Comparison of ENCODE assay signal across 8 mouse cellular contexts in the genomic region with DNA sequence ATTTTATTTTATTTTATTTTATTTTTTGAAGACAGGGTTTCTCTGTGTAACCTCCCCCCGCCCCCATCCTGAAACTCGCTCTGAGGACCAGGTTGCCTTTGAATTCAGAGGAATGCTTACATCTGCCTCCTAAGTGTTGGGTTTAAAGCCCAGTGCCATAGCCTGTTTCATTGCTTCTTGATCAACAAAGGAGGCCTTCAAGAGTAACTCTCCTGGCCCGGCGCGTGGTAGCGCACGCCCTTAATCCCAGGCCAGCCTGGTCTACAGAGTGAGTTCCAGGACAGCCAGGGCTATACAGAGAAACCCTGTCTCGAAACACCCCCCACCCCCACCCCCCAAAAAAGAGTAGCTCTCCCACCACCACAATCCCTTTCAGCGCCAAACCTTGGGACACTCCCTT. TPM values are rescaled to one million over a fixed set of nuclear protein-coding genes. Genes with fewer than 3 reads are reported as not detected.
DNase-seq lines count a peak whose midpoint lies in the region; ATAC-seq and TF ChIP-seq lines count a peak whose summit lies in the region.
"Had no signal": no experiment of that assay in that cellular context is flagged by ENCODE, and none has a peak within 500 bp of the region (broad histone marks: within the 10 kb centered on the region; RNA-seq: fewer than 3 reads in every experiment).

No protein-coding gene starts in this region.

- ATAC-seq in heart, embryonic 14.5 days (ENCODE audit: insufficient number of reproducible peaks, insufficient read depth, low FRiP score, low read depth) = no peak
- ATAC-seq in lung, postnatal 0 days = no peak
- no peak for ATAC-seq in intestine, embryonic 16.5 days

- peaks cover 24 to 43% of the 10 kb centered on the region in 2 experiments for H3K4me1 ChIP-seq in heart, embryonic 14.5 days (ENCODE audit: control insufficient read depth in 2 of 2, insufficient read depth in 2 of 2, low read length in 2 of 2)
- peaks cover 13% of the 10 kb centered on the region; the same call in 1 of the 2 replicates for H3K4me1 ChIP-seq in lung, postnatal 0 days (ENCODE audit: insufficient read depth, low read depth, low read length)
- H3K4me1 ChIP-seq in intestine, embryonic 16.5 days (ENCODE audit: control insufficient read depth, insufficient read depth, low read length) = peaks cover 3% of the 10 kb centered on the region; the same call in 1 of the 2 replicates

- DNase-seq in heart, postnatal 4 days = no peak
- no peak for DNase-seq in lung, postnatal 0 days (ENCODE audit: low spot score)
- DNase-seq in lung, postnatal 14 days = no peak
- DNase-seq in left cerebral cortex, adult 8-10 months (ENCODE audit: low spot score in 2 of 2) = no peak
- DNase-seq in layer of hippocampus, adult 9-11 months = no peak
- DNase-seq: thymus, postnatal 25 days had no signal

- 63% methylated on average over 9 of the region's 9 CpGs for WGBS in heart, embryonic 14.5 days
- 83% methylated on average over 9 of the region's 9 CpGs for whole genome bisulfite sequencing in lung, postnatal 0 days
- WGBS in intestine, embryonic 16.5 days = 73% methylated on average over 9 of the region's 9 CpGs

- no peaks in the 10 kb centered on the region for H3K9me3 ChIP-seq in heart, embryonic 14.5 days (ENCODE audit: control insufficient read depth, low read length)
- no peaks in the 10 kb centered on the region for H3K9me3 ChIP-seq in lung, postnatal 0 days (ENCODE audit: low read length)
- no peaks in the 10 kb centered on the region for H3K9me3 ChIP-seq in intestine, embryonic 16.5 days (ENCODE audit: control insufficient read depth, low read length)

- H3K36me3 ChIP-seq in heart, embryonic 14.5 days (ENCODE audit: control insufficient read depth, insufficient read depth, low read length) = no peaks in the 10 kb centered on the region
- H3K36me3 ChIP-seq in lung, postnatal 0 days (ENCODE audit: insufficient read depth, low read length) = no peaks in the 10 kb centered on the region
- no peaks in the 10 kb centered on the region for H3K36me3 ChIP-seq in intestine, embryonic 16.5 days (ENCODE audit: control insufficient read depth, insufficient read depth, low read length)

- TF ChIP-seq EP300 in lung, postnatal 0 days (IDR thresholded peaks at IDR 0.05) = no peak

- TF ChIP-seq CTCF in lung, postnatal 0 days (IDR thresholded peaks at IDR 0.05) = no peak

- peak overlapping the region in 1 of 2 experiments; percentile 91; a peak in 2 of 4 replicates for H3K27ac ChIP-seq in heart, embryonic 14.5 days (replicated peaks in 1 of 2; ENCODE audit: control insufficient read depth in 1 of 2, insufficient read depth in 1 of 2, low read depth in 2 of 2, low read length in 2 of 2)
- H3K27ac ChIP-seq in lung, postnatal 0 days (ENCODE audit: low read length) = 0 out of 2 replicates have a peak overlapping the region, but pooled peaks have one; percentile 94
- no peak overlapping the region for H3K27ac ChIP-seq in intestine, embryonic 16.5 days (ENCODE audit: low read length)

- H3K9ac ChIP-seq in heart, embryonic 14.5 days (ENCODE audit: low read length) = peak overlapping the region; percentile 94
- no peak overlapping the region; the same call in 1 of the 2 replicates for H3K9ac ChIP-seq in lung, postnatal 0 days (replicated peaks; ENCODE audit: low read depth)
- no peak overlapping the region for H3K9ac ChIP-seq in intestine, embryonic 16.5 days (ENCODE audit: low read depth, low read length)

- H3K4me3 ChIP-seq in heart, embryonic 14.5 days (ENCODE audit: control insufficient read depth in 1 of 2, insufficient read depth in 1 of 2, low read depth in 1 of 2, low read length in 2 of 2) = peak overlapping the region in 1 of 2 experiments; percentile 69; a peak in 1 of 4 replicates
- H3K4me3 ChIP-seq in lung, postnatal 0 days (ENCODE audit: low read depth, low read length) = peak overlapping the region; percentile 65; the same call in 1 of the 2 replicates
- H3K4me3 ChIP-seq in intestine, embryonic 16.5 days (ENCODE audit: low read length) = peak overlapping the region; percentile 62

- no peaks in the 10 kb centered on the region for H3K27me3 ChIP-seq in heart, embryonic 14.5 days (ENCODE audit: control insufficient read depth, insufficient read depth, low read length)
- no peaks in the 10 kb centered on the region for H3K27me3 ChIP-seq in lung, postnatal 0 days (replicated peaks; ENCODE audit: insufficient read depth, low read length)
- no peaks in the 10 kb centered on the region for H3K27me3 ChIP-seq in intestine, embryonic 16.5 days (replicated peaks; ENCODE audit: control insufficient read depth, insufficient read depth, low read length)

- H3K4me2 ChIP-seq in heart, embryonic 14.5 days (ENCODE audit: low read length) = peak overlapping the region; percentile 77
- H3K4me2 ChIP-seq in lung, postnatal 0 days (replicated peaks; ENCODE audit: low read depth, low read length) = peak overlapping the region; percentile 81; the same call in 1 of the 2 replicates
- peak overlapping the region; percentile 94 for H3K4me2 ChIP-seq in intestine, embryonic 16.5 days (ENCODE audit: low read depth, low read length)

RNA-seq across cellular contexts. Expression of a gene that starts 4.2 kb away (rescaled TPM):
- 29.4 and 42.7 TPM in 2 replicates for polyA plus RNA-seq in heart, embryonic 14.5 days (2014; fragmentation: Nextera tagmentation; extraction: Ambion mirVana)
- total RNA-seq in heart, postnatal 4 days (2021) = 10 to 100 TPM; 50.7 to 73.3 TPM
- polyA plus RNA-seq in lung, postnatal 0 days (2015; fragmentation: Nextera tagmentation; extraction: Ambion mirVana) = 124 and 131 TPM in 2 replicates
- 50.3 and 55.5 TPM in 2 replicates for polyA plus RNA-seq in intestine, embryonic 16.5 days (2015; fragmentation: Nextera tagmentation; extraction: Ambion mirVana)
- total RNA-seq in left cerebral cortex, adult 8-10 months (2022) = 10 to 100 TPM in 1 of 4 experiments, 1 to 10 TPM in 3; 3.6 to 11.7 (median 5.4) TPM
